Mouse (Mus musculus): ENCODE measurements around the gene Rogdi. TPM values are rescaled to one million over a fixed set of nuclear protein-coding genes. Genes with fewer than 3 reads are reported as not detected.

Gene Rogdi
- polyA plus RNA-seq, 1 experiment: 68.4 TPM

DNA sequence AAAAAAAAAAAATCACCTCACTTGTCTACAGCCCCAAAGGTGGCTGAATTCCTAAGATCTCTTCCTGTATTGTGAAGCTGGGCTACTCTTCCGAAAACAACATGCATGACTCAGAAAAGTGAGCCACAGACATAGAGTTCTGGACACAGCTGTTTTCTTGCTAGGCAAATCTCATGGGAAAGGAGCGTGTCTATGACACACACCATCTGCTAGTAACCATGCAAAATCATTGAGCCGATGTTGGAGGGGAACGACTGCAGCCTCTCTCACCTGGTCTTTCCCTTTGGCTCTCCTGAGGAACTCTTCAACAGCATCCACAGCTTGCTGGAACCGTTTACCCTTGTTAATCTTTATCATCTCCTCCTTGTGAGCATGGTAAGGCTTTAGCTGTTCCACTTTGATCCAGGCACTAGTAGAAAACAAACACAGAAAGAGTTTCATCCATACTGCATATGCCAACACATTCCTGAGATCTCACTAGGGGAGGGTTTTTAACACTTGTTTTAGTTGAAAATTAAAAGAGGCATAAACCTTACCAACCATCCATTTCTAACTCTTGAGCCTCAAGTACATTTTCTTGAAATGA, 23.4 kb upstream of the Rogdi start:
- Histone ChIP-seq H3K27ac (ENCODE audit: insufficient read depth, low read depth, low read length) (no peak overlapping the region), H3K27me3 (ENCODE audit: control insufficient read depth, insufficient read depth, low read length) (no peaks in the 10 kb centered on the region), H3K4me1 (ENCODE audit: control insufficient read depth, insufficient read depth, insufficient read length, low read length) (no peaks in the 10 kb centered on the region; the same call in 1 of the 2 replicates), H3K4me3 (ENCODE audit: low read depth, low read length) (no peak overlapping the region), H3K36me3 (ENCODE audit: control insufficient read depth, insufficient read depth, low read length) (peaks cover 83% of the 10 kb centered on the region)
- WGBS: 79% methylated on average over 5 of the region's 5 CpGs
- TF ChIP-seq POLR2A (IDR thresholded peaks at IDR 0.05; ENCODE audit: low read depth, low read length): no peak
- TF ChIP-seq CTCF (IDR thresholded peaks at IDR 0.05; ENCODE audit: extremely low read depth, insufficient read length, insufficient replicate concordance, low read depth, low read length): no peak

DNA sequence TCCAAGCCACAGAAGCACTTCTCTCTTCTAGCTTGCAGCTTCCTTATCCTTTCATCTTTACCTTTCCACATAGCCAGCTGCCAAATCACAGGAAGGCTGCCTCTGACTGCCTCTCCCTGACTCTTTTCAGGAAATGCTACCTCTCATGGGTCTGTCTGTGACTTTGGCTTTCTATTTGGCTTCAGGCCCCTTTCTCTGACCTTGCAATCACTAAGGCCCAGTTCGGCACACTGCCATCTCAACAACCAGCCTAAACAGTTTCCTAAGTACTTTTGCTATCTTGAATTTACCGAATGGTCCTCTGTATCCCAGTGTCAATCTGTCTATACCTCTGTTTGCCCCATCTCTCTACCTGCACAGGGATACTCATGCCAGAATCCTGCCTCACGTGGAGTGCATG, 22.2 kb upstream of the Rogdi start:
- 98% methylated on average over 3 of the region's 3 CpGs for WGBS
- H3K4me3 ChIP-seq (ENCODE audit: low read depth, low read length): no peak overlapping the region
- H3K27me3 ChIP-seq (ENCODE audit: control insufficient read depth, insufficient read depth, low read length): no peaks in the 10 kb centered on the region
- H3K27ac ChIP-seq (ENCODE audit: insufficient read depth, low read depth, low read length): no peak overlapping the region
- no peaks in the 10 kb centered on the region; the same call in 1 of the 2 replicates for H3K4me1 ChIP-seq (ENCODE audit: control insufficient read depth, insufficient read depth, insufficient read length, low read length)
- peaks cover 83% of the 10 kb centered on the region for H3K36me3 ChIP-seq (ENCODE audit: control insufficient read depth, insufficient read depth, low read length)
- TF ChIP-seq CTCF (IDR thresholded peaks at IDR 0.05; ENCODE audit: extremely low read depth, insufficient read length, insufficient replicate concordance, low read depth, low read length) (no peak), POLR2A (IDR thresholded peaks at IDR 0.05; ENCODE audit: low read depth, low read length) (no peak)

DNA sequence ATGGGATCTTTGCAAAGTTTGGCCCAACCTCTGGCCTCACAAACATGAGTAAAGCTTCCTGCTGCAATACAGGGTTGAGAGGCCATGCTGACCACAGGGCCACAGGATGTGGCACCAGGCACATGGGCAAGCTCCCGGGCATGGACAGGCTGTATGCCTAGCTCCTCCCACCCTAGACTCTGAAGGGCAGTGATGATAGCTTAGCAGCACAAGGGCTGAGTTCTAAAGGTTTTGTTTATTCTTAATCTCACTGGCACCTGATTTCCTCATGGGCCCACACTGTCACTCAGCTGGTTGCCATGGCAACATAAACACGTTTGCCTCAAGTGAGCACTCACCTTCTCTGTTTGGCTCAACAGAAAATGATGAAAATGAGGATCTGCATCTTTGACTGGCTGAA, 16.5 kb upstream of the Rogdi start:
- H3K4me3 ChIP-seq (ENCODE audit: low read depth, low read length): no peak overlapping the region
- H3K36me3 ChIP-seq (ENCODE audit: control insufficient read depth, insufficient read depth, low read length): peaks cover 82% of the 10 kb centered on the region
- H3K4me1 ChIP-seq (ENCODE audit: control insufficient read depth, insufficient read depth, insufficient read length, low read length): 0 out of 2 replicates have a peak, but pooled peaks cover 3% of the 10 kb centered on the region
- no peak overlapping the region for H3K27ac ChIP-seq (ENCODE audit: insufficient read depth, low read depth, low read length)
- no peaks in the 10 kb centered on the region for H3K27me3 ChIP-seq (ENCODE audit: control insufficient read depth, insufficient read depth, low read length)
- WGBS: 16% methylated on average over 2 of the region's 2 CpGs
- TF ChIP-seq CTCF (IDR thresholded peaks at IDR 0.05; ENCODE audit: extremely low read depth, insufficient read length, insufficient replicate concordance, low read depth, low read length) (no peak), POLR2A (IDR thresholded peaks at IDR 0.05; ENCODE audit: low read depth, low read length) (no peak)

DNA sequence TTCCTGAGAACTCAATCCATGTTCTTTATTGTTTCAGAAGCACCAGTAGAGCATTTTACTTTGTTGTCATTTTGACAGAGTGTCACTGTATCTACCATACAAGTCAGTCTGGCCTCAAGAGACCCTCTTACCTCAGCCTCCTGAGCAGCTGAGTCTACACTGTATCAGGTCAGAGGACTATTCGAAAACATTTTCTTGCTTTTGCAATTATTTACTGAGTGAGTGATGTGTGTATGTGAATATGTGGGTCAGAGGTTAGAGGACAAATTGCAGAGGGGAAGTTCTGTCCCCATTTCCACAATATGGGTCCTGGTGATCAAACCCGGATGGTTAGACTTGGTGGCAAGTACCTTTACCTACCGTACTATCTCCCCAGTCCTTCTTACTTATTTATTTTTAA, 10.7 kb upstream of the Rogdi start:
- TF ChIP-seq POLR2A (IDR thresholded peaks at IDR 0.05; ENCODE audit: low read depth, low read length) (no peak), CTCF (IDR thresholded peaks at IDR 0.05; ENCODE audit: extremely low read depth, insufficient read length, insufficient replicate concordance, low read depth, low read length) (no peak)
- Histone ChIP-seq H3K27ac (ENCODE audit: insufficient read depth, low read depth, low read length) (no peak overlapping the region), H3K36me3 (ENCODE audit: control insufficient read depth, insufficient read depth, low read length) (peaks cover 80% of the 10 kb centered on the region), H3K4me1 (ENCODE audit: control insufficient read depth, insufficient read depth, insufficient read length, low read length) (no peaks in the 10 kb centered on the region), H3K4me3 (ENCODE audit: low read depth, low read length) (no peak overlapping the region), H3K27me3 (ENCODE audit: control insufficient read depth, insufficient read depth, low read length) (no peaks in the 10 kb centered on the region)
- WGBS: 95% methylated on average over 3 of the region's 3 CpGs

DNA sequence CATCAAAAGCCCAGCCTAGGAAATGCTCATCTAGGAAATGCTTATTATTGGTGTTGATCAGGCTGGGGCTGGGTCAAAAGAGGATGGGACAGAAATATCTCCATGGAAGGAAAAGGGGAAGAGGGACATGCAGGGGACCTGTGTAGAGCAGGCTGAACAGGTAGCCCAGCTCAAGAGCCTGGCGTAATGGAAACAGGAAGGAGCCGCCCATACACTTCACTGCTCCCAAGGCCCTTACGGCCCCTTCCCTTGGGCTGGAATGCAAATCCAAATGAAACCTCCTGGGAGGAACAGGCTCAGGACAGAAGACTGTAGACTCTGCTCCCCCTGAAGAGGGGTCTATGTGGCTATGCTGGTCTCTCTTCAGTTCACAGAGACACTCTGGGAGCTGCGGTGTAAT, 1.2 kb upstream of the Rogdi start:
- whole genome bisulfite sequencing: 92% methylated on average over 4 of the region's 4 CpGs
- Histone ChIP-seq H3K27me3 (ENCODE audit: control insufficient read depth, insufficient read depth, low read length) (no peaks in the 10 kb centered on the region), H3K27ac (ENCODE audit: insufficient read depth, low read depth, low read length) (no peak overlapping the region), H3K4me1 (ENCODE audit: control insufficient read depth, insufficient read depth, insufficient read length, low read length) (peaks cover 16% of the 10 kb centered on the region), H3K36me3 (ENCODE audit: control insufficient read depth, insufficient read depth, low read length) (peaks cover 47% of the 10 kb centered on the region), H3K4me3 (ENCODE audit: low read depth, low read length) (no peak overlapping the region)
- TF ChIP-seq POLR2A (IDR thresholded peaks at IDR 0.05; ENCODE audit: low read depth, low read length): no peak
- TF ChIP-seq CTCF (IDR thresholded peaks at IDR 0.05; ENCODE audit: extremely low read depth, insufficient read length, insufficient replicate concordance, low read depth, low read length): no peak

DNA sequence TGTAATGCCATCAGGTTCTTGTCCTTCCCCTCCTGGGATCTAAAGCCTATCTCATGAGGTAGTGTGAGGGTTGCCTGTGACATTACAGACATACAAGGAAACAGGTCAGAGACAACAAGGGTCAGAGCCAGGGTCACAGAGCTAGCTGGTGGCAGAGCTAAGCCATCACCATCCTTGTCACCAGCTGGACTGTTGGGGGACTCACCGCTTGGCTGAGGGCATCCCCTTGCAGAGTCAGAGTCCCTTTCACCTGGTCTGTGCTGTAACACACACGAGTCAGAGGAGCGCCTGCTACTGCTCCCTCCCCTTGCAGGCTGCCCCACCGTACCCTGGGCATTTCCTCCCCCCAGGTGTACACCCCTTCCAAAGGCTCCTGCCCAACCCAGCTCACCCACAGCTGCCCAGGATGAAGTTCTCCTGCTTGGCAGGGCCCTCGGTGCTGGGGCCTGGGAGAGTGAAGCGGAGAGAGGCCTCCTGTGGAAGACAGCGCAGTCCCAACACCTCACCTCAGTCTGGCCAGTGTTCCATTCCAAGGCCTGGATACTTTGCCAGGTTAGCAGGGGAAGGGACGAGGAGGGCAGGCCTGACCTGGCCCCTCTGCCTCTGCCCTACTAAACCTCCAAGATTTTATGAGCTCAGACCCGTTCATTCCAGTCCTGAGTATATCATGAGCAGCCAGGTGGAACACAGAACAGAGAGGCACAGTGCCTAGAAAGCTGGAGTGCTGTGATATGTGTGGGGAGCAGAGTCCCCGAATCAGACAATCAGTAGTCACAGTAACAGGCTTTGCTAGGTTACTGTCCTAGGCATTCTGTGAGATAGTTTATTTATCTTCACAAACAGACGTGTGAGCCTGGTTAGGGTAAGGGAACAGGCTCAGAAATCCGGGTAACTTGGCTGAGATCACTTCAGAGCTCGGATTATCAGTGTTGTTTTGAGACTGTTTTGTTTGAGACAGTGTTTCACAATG, 1.0 kb downstream of the Rogdi start:
- Histone ChIP-seq H3K4me1 (ENCODE audit: control insufficient read depth, insufficient read depth, insufficient read length, low read length) (peaks cover 24% of the 10 kb centered on the region), H3K27me3 (ENCODE audit: control insufficient read depth, insufficient read depth, low read length) (no peaks in the 10 kb centered on the region), H3K36me3 (ENCODE audit: control insufficient read depth, insufficient read depth, low read length) (peaks cover 26% of the 10 kb centered on the region), H3K27ac (ENCODE audit: insufficient read depth, low read depth, low read length) (peak overlapping the region; percentile 38), H3K4me3 (ENCODE audit: low read depth, low read length) (peak overlapping the region; percentile 35)
- TF ChIP-seq CTCF (IDR thresholded peaks at IDR 0.05; ENCODE audit: extremely low read depth, insufficient read length, insufficient replicate concordance, low read depth, low read length) (no peak), POLR2A (IDR thresholded peaks at IDR 0.05; ENCODE audit: low read depth, low read length) (no peak)
- 39% methylated on average over 13 of the region's 13 CpGs for WGBS

DNA sequence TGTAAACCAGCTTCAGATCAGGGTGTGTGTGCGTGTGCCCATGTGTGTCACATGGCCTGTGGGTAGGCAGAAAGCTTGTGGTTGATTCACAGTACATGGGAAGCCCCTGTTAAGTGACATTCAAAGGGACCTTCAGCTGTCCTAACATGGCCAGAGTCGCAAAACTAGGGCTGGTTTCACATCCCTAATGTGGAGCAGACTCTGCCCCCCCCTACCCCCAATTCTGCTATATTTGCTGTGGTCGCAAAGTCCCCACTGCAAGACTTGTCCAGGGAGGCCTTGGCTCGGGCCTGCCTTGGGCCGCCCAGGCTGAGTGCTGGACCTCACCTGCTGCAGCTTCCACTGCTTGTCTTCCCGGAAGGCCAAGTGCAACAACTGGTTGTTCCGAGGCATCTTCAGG, 2.1 kb downstream of the Rogdi start:
- Histone ChIP-seq H3K36me3 (ENCODE audit: control insufficient read depth, insufficient read depth, low read length) (peaks cover 20% of the 10 kb centered on the region), H3K27ac (ENCODE audit: insufficient read depth, low read depth, low read length) (no peak overlapping the region), H3K27me3 (ENCODE audit: control insufficient read depth, insufficient read depth, low read length) (no peaks in the 10 kb centered on the region), H3K4me1 (ENCODE audit: control insufficient read depth, insufficient read depth, insufficient read length, low read length) (peaks cover 28% of the 10 kb centered on the region), H3K4me3 (ENCODE audit: low read depth, low read length) (0 out of 2 replicates have a peak overlapping the region, but pooled peaks have one; percentile 10)
- TF ChIP-seq CTCF (IDR thresholded peaks at IDR 0.05; ENCODE audit: extremely low read depth, insufficient read length, insufficient replicate concordance, low read depth, low read length) (no peak), POLR2A (IDR thresholded peaks at IDR 0.05; ENCODE audit: low read depth, low read length) (no peak)
- 82% methylated on average over 7 of the region's 7 CpGs for WGBS

Data from small intestine, adult 2 months (tissue).